Mouse (Mus musculus): ENCODE measurements around the gene Ddx25. TPM values are rescaled to one million over a fixed set of nuclear protein-coding genes. Genes with fewer than 3 reads are reported as not detected.
A peak's percentile ranks its signal among the peaks of the same experiment; 100 is the strongest.

Gene Ddx25
- 2.3 and 2.8 TPM in 2 replicates for polyA plus RNA-seq (2015; fragmentation: Nextera tagmentation; extraction: Ambion mirVana)

DNA sequence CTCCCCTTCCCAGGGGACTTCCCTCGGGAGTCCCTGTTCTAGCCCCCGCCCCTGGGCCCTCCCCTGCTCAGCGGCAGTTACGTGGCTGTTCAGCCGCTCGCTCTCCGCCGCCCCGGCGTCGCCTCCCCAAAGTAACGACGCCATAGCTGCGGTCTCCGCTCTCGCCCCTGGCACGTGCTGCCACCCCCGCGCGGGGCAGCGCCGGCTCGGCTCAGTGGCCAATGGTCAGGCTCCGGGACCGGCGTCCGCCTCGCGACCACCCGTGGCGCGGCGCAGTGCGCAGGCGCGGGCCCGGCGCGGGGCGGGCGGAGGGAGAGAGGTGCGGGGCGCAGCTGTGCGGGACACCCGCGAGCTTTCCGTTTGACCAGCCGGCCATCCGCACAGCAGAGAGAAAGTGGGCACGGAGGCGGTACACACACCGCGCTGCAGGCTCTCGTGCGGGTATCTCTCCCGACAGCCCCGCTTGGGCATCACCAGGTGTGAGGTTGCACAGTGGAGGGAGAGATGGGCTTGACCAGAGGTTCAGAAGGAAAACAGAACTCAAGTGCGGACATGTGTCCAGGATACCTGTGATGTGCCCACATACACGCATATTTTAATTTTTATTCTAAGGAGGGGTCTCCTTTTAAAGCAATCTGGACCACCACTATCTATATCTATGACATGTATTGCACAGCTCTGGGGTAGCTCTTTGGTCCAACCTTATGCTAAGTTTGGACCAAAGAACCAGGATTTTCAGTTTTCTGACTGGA lies at the start of gene Ddx25, which contains the start of gene Pus3:
TSS of gene Ddx25 (minus strand) at position 272 of the 752 bp plus-strand sequence.
TSS of gene Pus3 (plus strand) at position 339 of the 752 bp plus-strand sequence.
- Histone ChIP-seq H3K9ac (peak within 1 kb of the TSS; percentile 58), H3K4me2 (replicated peaks) (peak within 1 kb of the TSS; percentile 99), H3K4me1 (peaks cover 12% of the 10 kb centered on the region), H3K36me3 (peaks cover 8% of the 10 kb centered on the region), H3K9me3 (replicated peaks) (no peaks in the 10 kb centered on the region), H3K4me3 (replicated peaks) (peak within 1 kb of the TSS; percentile 78), H3K27me3 (no peaks in the 10 kb centered on the region), H3K27ac (replicated peaks) (peak within 1 kb of the TSS; percentile 73)
- WGBS = 1% methylated on average over 55 of the region's 59 CpGs
- peak; percentile 71 for ATAC-seq (ENCODE audit: insufficient number of reproducible peaks, low FRiP score, low TSS enrichment, low read depth)

DNA sequence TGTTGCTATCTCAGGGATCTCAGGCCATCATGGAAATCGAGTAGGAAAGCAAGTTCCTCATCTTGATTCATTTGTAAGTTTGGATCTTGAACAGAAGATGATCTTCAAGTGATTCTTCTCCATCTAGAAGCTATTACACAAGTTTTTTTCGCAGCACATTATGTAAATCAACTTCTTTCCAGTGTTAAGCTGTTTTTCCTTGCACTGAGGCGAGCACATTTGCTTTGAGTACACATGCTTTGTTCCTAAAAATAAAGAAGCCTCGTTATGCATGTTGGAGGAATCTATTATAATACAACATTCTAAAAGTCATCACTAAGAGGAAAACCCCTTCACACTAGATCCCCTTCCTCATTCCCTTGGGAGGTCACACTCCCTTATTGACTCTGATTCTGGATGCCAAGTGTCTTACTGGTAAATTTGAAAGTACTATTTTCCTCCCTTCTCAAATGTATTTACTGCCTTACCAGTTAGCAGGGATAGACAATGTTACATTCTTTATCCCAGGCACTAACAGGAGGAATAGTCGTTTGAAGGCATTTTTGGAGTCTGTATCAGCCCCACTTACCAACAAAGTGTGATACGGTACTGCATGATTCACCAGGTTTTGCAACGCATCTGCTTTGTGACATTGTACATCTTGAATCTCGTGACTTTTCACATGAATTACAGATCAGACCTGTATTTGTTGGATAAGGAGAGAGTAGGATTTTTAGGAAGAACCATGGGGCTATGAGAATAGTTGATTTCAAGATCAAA lies 49.5 kb upstream of the Ddx25 start:
- WGBS = 66% methylated on average over 8 of the region's 8 CpGs
- ATAC-seq (ENCODE audit: insufficient number of reproducible peaks, low FRiP score, low TSS enrichment, low read depth) = no peak
- Histone ChIP-seq H3K9me3 (replicated peaks) (no peaks in the 10 kb centered on the region), H3K4me1 (no peaks in the 10 kb centered on the region), H3K27me3 (no peaks in the 10 kb centered on the region), H3K36me3 (no peaks in the 10 kb centered on the region), H3K27ac (replicated peaks) (no peak overlapping the region), H3K4me2 (replicated peaks) (no peak overlapping the region), H3K9ac (no peak overlapping the region), H3K4me3 (replicated peaks) (no peak overlapping the region)

DNA sequence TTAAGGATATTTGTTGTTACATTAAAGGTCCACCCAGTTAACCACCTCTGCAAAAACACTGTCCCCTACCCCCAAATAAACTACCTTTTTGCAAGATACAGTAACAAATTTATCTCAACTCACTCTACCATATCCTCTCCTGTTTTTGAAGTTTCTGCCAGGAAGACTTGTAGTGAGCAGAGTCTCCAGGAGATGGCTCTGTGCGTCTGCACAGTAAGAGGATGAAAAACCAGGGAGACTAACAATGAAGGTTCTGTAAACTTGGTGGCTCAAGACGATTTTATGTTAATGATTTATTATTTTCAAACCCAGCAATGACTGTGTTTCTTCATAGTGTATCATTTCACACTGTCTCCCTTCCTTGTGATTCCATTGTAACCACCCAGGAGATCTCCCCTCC lies 34.6 kb upstream of the Ddx25 start:
- no peak for ATAC-seq (ENCODE audit: insufficient number of reproducible peaks, low FRiP score, low TSS enrichment, low read depth)
- Histone ChIP-seq H3K9me3 (replicated peaks) (no peaks in the 10 kb centered on the region), H3K36me3 (no peaks in the 10 kb centered on the region), H3K4me2 (replicated peaks) (no peak overlapping the region), H3K4me3 (replicated peaks) (no peak overlapping the region), H3K4me1 (no peaks in the 10 kb centered on the region), H3K9ac (no peak overlapping the region), H3K27ac (replicated peaks) (no peak overlapping the region), H3K27me3 (no peaks in the 10 kb centered on the region)
- WGBS = 9% methylated on average over 2 of the region's 2 CpGs

DNA sequence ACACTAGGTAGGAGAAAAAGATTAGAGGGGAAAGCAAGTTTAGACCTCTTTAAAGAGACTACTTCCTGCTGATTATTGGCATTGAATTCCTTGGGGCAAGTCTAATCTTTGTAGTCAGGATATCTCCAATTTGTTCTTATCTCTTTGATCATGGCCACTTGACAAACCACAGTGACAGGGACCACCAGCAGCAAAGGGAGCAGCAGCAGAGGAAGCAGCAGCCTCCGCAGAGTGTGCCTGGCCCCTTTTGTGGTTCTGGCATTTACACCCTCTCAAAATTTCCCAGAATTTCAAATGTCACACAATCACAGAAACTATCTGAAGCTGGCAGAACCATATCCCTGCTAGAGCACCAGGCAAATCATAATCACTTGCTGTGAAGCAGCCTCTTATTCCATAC lies 29.3 kb upstream of the Ddx25 start:
- H3K9me3 ChIP-seq (replicated peaks) = no peaks in the 10 kb centered on the region
- no peak overlapping the region for H3K4me2 ChIP-seq (replicated peaks)
- no peaks in the 10 kb centered on the region for H3K27me3 ChIP-seq
- H3K9ac ChIP-seq = no peak overlapping the region
- no peaks in the 10 kb centered on the region for H3K36me3 ChIP-seq
- H3K27ac ChIP-seq (replicated peaks) = no peak overlapping the region
- WGBS = 36% methylated on average over 1 of the region's 1 CpGs
- H3K4me1 ChIP-seq = no peaks in the 10 kb centered on the region
- ATAC-seq (ENCODE audit: insufficient number of reproducible peaks, low FRiP score, low TSS enrichment, low read depth) = no peak
- H3K4me3 ChIP-seq (replicated peaks) = no peak overlapping the region

DNA sequence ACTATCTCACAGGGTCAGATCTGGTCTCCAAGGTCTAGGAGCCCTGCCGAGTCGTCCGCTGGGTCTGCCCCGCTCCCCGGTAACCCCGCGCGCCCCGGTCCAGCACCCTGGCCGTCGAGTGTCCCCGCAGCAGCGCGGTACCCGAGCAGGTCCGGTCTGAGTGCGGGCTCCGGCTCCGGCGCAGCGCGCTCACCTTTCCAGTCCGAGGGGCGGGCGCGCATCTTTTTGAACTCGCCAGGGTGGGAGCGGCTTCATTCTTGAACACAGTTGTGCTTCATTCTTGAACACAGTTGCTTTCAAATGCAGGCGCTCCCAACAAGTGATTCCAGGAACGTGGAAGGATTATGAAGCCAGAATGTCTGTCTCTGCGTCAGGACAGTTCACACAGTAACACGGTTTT lies 16.1 kb upstream of the Ddx25 start:
- Histone ChIP-seq H3K36me3 (no peaks in the 10 kb centered on the region), H3K4me3 (replicated peaks) (peak overlapping the region; percentile 23), H3K9me3 (replicated peaks) (no peaks in the 10 kb centered on the region), H3K9ac (no peak overlapping the region), H3K4me1 (peaks cover 8% of the 10 kb centered on the region), H3K27ac (replicated peaks) (no peak overlapping the region), H3K4me2 (replicated peaks) (peak overlapping the region; percentile 49), H3K27me3 (peaks cover 5% of the 10 kb centered on the region)
- ATAC-seq (ENCODE audit: insufficient number of reproducible peaks, low FRiP score, low TSS enrichment, low read depth) = no peak
- 4% methylated on average over 32 of the region's 32 CpGs for WGBS

DNA sequence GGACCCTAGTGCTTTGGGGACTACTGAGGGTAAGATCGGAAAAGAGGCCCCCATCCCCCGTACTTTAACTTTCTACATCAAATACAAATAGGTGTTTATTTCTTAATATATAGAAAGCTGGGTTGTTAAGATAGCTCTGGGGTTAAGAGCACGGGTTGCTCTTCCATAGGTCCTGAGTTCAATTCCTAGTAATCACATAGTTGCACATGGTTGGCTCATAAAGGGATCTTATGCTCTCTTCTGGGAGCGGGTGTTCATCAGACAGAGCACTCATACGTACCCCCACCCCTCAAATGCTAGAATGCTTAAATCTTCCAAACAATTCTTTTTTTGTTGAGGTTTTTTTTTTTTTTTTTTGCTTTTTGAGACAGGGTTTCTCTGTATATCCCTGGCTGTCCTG lies 12.3 kb upstream of the Ddx25 start:
- peak overlapping the region; percentile 45 for H3K9ac ChIP-seq
- 10% methylated on average over 5 of the region's 5 CpGs for WGBS
- H3K4me2 ChIP-seq (replicated peaks) = peak overlapping the region; percentile 77
- no peak for ATAC-seq (ENCODE audit: insufficient number of reproducible peaks, low FRiP score, low TSS enrichment, low read depth)
- peaks cover 13% of the 10 kb centered on the region for H3K4me1 ChIP-seq
- peak overlapping the region; percentile 78 for H3K4me3 ChIP-seq (replicated peaks)
- H3K36me3 ChIP-seq = peaks cover 19% of the 10 kb centered on the region
- peak overlapping the region; percentile 86; the same call in 1 of the 2 replicates for H3K27ac ChIP-seq (replicated peaks)
- H3K9me3 ChIP-seq (replicated peaks) = no peaks in the 10 kb centered on the region
- peaks cover 5% of the 10 kb centered on the region for H3K27me3 ChIP-seq

DNA sequence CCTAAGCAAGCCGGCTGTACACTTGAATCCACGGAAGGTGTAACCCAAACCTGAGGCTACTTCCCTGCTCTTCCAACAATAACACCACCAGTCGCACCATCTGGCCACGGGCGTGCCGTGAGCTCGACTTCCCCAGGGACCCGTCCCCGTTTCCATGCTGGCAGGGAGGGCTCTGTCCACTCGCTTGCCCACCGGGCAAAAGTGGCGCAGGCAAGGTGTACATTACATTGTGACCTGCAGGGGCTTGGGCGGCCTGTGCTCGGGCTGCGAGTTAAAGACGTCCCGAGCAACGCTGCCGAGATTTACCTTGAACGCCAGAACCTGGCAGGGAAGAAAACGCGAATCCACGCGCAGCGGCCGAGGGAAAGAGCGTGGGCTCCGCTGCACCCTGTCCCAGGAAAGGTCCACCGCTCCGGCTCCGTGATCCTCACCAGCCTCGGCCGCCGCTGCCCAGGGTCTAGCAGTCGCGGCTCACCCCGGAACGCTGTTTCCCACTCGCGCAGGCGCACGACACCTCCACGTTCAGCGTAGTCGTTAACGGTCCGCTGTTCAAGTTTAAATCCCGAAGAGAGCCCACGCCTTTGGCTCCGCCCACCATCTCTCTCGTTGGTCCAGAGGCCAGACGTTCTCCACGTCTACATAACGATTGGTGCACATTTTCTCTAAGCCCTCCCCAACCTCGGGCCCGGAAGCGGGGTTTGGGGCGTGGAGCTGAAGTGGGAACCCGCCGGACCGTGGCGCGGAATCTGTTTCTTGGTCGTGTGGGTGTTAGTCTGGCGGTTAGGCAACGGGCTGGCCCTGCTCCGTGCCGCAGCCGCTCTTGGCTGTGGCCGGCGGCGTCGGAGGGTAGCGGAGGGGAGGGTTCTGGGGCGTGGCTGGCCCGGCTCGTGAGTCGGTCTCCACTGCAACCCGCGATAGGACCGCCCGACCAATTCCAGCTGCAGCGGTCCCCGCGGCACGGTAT lies 11.5 kb upstream of the Ddx25 start, which contains the start of the genes Pate2 and Hyls1:
TSS of gene Pate2 (plus strand) at position 714 of the 964 bp plus-strand sequence.
TSS of gene Hyls1 (minus strand) at position 828 of the 964 bp plus-strand sequence.
- Histone ChIP-seq H3K27me3 (peaks cover 5% of the 10 kb centered on the region), H3K27ac (replicated peaks) (peak within 1 kb of the TSS; percentile 86), H3K9ac (peak within 1 kb of the TSS; percentile 81), H3K4me3 (replicated peaks) (peak within 1 kb of the TSS; percentile 78), H3K9me3 (replicated peaks) (no peaks in the 10 kb centered on the region), H3K4me1 (peaks cover 13% of the 10 kb centered on the region), H3K36me3 (peaks cover 27% of the 10 kb centered on the region), H3K4me2 (replicated peaks) (peak within 1 kb of the TSS; percentile 77)
- under 1% methylated on average over 86 of the region's 86 CpGs for WGBS
- peak; percentile 97 for ATAC-seq (ENCODE audit: insufficient number of reproducible peaks, low FRiP score, low TSS enrichment, low read depth)

DNA sequence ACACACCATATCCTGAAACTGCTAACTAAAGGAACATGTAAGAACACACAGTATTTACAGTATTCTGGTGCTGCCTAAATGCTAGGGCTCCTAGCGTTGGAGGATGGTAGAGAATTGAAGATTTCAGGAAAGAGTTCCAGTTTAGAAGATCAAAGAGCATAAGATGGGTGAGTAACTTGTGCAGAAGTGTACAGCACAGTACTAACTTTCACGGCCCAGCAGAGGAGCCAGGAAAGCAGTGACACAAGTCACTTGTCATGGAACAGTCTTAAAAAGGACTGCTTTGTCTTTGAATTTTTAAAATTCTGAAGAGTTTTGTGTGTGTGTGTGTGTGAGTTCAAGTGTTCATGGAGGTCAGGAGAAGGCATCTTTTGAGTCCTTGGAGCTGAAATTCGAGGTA lies 9.7 kb upstream of the Ddx25 start:
- H3K4me1 ChIP-seq = peaks cover 9% of the 10 kb centered on the region
- no peaks in the 10 kb centered on the region for H3K27me3 ChIP-seq
- H3K9ac ChIP-seq = no peak overlapping the region
- no peak overlapping the region for H3K27ac ChIP-seq (replicated peaks)
- 85% methylated on average over 3 of the region's 3 CpGs for WGBS
- no peak overlapping the region for H3K4me3 ChIP-seq (replicated peaks)
- no peak overlapping the region for H3K4me2 ChIP-seq (replicated peaks)
- no peak for ATAC-seq (ENCODE audit: insufficient number of reproducible peaks, low FRiP score, low TSS enrichment, low read depth)
- H3K36me3 ChIP-seq = peaks cover 31% of the 10 kb centered on the region
- H3K9me3 ChIP-seq (replicated peaks) = no peaks in the 10 kb centered on the region

DNA sequence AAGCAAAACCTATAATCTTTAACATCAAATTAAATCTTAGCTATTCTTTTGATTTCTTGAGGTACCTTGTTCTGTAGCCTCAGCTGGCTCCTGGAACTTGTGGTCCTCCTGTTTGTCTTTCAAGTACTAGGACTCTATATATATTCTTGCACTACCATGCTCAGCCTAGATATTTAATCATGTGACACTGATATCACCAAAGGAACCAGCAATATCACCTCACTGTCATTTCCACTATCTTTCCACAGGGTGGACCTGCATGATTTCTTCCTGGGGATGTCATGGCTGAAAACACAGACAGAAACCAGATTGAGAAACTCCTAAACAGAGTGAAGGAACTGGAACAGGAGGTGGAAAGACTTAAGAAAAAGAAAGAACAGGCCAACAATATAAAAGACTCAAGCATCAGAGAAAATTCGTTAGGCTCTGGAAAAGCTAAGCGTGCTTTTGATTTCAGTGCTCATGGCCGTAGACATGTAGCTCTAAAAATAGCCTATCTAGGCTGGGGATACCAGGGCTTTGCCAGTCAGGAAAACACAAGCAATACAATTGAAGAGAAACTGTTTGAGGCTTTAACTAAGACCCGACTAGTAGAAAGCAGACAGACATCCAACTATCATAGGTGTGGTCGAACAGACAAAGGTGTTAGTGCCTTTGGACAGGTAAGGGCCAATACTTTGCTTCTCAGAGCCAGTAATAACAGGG lies 6.4 kb upstream of the Ddx25 start:
- Histone ChIP-seq H3K36me3 (peaks cover 39% of the 10 kb centered on the region), H3K27ac (replicated peaks) (no peak overlapping the region), H3K9me3 (replicated peaks) (no peaks in the 10 kb centered on the region), H3K4me3 (replicated peaks) (no peak overlapping the region), H3K27me3 (no peaks in the 10 kb centered on the region), H3K4me2 (replicated peaks) (no peak overlapping the region), H3K9ac (no peak overlapping the region), H3K4me1 (peaks cover 6% of the 10 kb centered on the region)
- WGBS = 92% methylated on average over 5 of the region's 5 CpGs
- no peak for ATAC-seq (ENCODE audit: insufficient number of reproducible peaks, low FRiP score, low TSS enrichment, low read depth)

DNA sequence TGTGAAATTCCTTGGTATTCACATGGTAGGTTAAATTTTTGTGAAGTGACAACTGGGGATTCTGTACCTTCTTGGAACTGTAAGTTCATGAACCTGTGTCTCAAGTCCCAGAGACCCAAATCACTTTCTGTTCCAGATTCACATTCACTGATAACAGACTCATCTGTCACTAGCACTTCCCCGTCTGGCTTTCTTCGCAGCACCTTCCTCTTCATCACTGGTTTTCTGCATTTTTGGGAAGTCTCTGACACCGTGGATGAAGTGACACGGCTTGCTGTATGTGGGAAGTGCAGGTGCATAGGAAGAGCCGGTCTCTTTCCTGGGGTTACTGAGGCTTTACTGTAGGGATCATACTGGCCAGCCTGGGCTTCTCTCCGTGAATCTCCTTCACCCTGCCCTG lies 3.3 kb upstream of the Ddx25 start:
- Histone ChIP-seq H3K27me3 (no peaks in the 10 kb centered on the region), H3K9ac (no peak overlapping the region), H3K9me3 (replicated peaks) (no peaks in the 10 kb centered on the region), H3K4me2 (replicated peaks) (no peak overlapping the region), H3K4me3 (replicated peaks) (no peak overlapping the region), H3K27ac (replicated peaks) (no peak overlapping the region), H3K36me3 (peaks cover 28% of the 10 kb centered on the region), H3K4me1 (peaks cover 12% of the 10 kb centered on the region)
- ATAC-seq (ENCODE audit: insufficient number of reproducible peaks, low FRiP score, low TSS enrichment, low read depth) = no peak
- WGBS = 87% methylated on average over 6 of the region's 6 CpGs
